Mouse (Mus musculus): ENCODE measurements at regions not wholly inside any gene's neighbourhood (a gene's known extent, or its start where the extent isn't known, plus 50 kb on each side); places are given as distances from the start of the nearest gene placed in this dataset.

DNA sequence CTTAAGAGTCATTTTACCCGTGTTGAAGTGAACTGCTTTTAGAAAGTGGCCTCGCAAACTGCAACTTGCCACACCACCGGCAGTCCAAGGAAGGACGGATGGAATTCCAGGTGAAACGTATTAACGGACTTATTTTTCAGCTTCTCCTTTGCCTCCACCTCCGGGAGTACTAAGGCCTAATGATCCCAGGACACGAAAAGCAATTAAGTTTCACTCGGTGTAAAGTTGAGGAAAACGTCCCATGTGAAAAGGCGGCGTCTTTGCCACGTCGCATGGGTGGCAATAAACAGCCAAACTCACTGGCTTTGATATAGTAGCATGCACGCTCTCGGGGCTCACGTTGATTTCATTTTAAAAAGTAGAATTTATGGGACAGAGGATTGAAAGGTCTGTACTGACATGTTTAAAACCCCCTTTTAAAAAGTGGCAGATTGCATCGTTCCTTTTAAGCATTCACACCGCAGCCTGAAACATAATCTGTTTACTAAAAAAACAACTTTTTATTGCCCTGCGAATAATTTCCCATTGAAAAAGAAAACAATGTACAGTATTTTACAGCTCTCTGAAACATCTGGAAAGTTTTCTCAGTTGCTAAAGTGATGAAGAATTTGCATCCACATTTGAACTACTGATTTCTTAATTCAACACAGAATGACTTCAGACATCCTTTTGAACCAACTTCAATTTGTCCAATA lies 385.4 kb upstream of the Npvf start:
- intact Hi-C loops (cut with DNase I) = no loop called here

DNA sequence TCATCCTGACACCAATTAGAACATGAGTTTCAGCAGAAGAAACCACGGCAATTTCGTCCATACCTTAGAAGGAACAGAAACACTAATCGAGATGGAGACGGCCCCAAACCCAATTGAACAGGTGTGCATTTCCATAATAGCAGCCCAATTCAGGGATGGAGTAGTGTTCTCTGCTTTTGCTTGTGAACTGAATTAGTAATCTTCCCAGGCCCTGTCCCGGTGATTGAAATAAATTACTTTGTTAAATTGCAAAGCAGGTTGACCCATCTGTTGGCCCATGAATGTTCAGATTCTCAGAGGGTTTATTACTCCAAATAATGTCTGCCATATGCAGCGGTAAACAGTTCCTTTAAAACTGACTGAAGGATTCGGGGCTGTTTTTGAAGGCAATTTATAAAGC lies 388.5 kb upstream of the Nfe2l3 start:
- intact Hi-C loops (cut with DNase I) = no loop called here

GRCm38 (mm10) chr6:51044873-51045272 lies 387.6 kb upstream of the Nfe2l3 start:
- intact Hi-C loops (cut with DNase I) = no loop called here

- intact Hi-C loops (cut with DNase I) = no loop called here
Observed at GRCm38 (mm10) chr6:51052451-51052921, 380.0 kb upstream of the Nfe2l3 start.

GRCm38 (mm10) chr6:51057229-51057628 lies 375.2 kb upstream of the Nfe2l3 start:
- intact Hi-C loops (cut with DNase I) = no loop called here

GRCm38 (mm10) chr6:51059923-51060847 lies 372.3 kb upstream of the Nfe2l3 start:
- intact Hi-C loops (cut with DNase I) = no loop called here

- intact Hi-C loops (cut with DNase I) = no loop called here
Observed at GRCm38 (mm10) chr6:51060848-51061535, 371.5 kb upstream of the Nfe2l3 start.

- intact Hi-C loops (cut with DNase I) = no loop called here
Observed at GRCm38 (mm10) chr6:51065156-51065555, 367.3 kb upstream of the Nfe2l3 start.

- intact Hi-C loops (cut with DNase I) = no loop called here
Observed at GRCm38 (mm10) chr6:51067332-51067731, 365.1 kb upstream of the Nfe2l3 start.

- intact Hi-C loops (cut with DNase I) = no loop called here
Observed at GRCm38 (mm10) chr6:51069945-51070344, 362.5 kb upstream of the Nfe2l3 start.

GRCm38 (mm10) chr6:51071243-51071642 lies 361.2 kb upstream of the Nfe2l3 start:
- intact Hi-C loops (cut with DNase I) = no loop called here

- intact Hi-C loops (cut with DNase I) = no loop called here
Observed at GRCm38 (mm10) chr6:51075026-51075425, 357.4 kb upstream of the Nfe2l3 start.

DNA sequence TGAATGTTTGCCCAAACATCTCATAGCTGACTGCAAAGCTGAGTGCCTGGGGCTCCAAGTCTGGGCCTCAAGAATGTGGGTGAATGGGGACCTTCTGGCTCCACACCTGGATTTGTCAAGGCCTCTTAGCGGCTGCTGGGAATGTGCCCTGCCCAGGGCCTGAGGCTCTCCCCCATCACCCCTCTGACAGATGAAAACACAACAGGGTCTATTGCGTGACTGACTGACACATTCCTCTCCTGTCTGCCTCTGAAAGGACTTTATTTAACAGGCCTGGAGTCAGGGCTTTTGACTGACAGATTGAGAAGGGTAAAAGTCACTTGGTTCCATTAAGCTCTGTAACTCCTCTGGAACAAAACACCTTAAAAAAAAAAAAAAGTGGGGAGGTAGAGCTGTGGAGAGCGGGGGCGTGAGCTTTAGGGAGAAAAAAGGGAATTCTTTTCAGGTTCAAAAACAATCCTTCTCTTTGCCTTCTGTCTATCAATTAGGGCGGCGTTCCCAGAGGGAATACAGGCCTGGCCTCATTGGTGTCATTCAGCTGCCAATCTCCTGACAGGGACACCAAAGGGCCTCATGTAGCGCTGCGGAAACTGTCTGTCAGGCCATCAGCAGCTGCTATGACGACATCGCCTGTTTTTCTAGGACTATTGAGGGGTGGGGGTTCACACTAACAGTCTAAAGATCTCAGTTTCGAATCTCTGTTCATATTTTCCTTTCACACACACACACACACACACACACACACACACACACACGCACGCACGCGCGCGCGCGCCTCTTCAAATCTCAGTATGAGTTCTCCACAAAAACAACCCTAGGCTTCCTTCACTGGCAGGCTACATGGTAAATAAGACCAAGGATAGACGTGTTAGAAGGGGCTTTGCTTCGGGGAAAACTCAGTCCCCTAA lies 355.4 kb upstream of the Nfe2l3 start:
- intact Hi-C loops (cut with DNase I) = no loop called here

- intact Hi-C loops (cut with DNase I) = no loop called here
Observed at GRCm38 (mm10) chr6:51077769-51078096, 354.7 kb upstream of the Nfe2l3 start.

GRCm38 (mm10) chr6:51078353-51078966 lies 354.0 kb upstream of the Nfe2l3 start:
- intact Hi-C loops (cut with DNase I) = no loop called here

GRCm38 (mm10) chr6:51078967-51079355 lies 353.5 kb upstream of the Nfe2l3 start:
- intact Hi-C loops (cut with DNase I) = no loop called here

DNA sequence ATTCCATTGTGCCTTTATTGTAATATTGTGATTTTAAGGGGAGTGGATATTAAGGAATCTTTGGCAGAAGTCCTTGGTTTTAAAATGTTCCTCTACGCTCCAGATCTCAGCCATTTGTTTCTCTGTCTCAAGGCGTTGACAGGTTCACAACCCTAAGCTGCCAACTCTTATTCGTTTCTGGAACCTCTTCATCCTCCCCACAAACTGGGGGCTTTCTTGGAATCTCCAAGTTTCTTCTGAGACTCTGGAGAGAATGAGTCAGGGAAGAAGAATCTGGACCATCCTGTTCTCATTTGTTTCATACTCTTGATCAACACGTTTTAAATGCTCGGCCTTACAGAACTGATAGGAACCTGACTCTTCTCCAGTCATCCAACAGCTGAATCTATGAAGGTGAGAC lies 351.4 kb upstream of the Nfe2l3 start:
- intact Hi-C loops (cut with DNase I) = no loop called here

DNA sequence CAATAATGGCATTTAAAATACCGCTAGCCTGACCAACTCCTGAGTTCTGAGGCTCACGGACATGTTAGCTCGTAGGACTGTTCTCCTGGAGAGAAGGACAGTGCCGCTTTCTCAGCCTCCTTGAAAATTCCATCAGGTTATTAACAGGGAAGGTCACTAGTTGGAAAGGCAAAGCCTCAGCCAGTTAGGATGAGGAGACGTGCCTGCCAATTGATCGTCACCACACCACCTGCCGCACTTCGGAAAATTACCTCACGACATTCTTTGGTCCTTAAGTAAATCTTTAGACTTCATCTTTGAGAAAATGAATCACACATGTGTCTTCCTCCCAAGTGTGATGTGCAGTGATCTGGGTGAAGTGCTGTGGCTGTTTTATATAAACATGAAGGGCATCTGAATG lies 347.8 kb upstream of the Nfe2l3 start:
- intact Hi-C loops (cut with DNase I) = no loop called here

DNA sequence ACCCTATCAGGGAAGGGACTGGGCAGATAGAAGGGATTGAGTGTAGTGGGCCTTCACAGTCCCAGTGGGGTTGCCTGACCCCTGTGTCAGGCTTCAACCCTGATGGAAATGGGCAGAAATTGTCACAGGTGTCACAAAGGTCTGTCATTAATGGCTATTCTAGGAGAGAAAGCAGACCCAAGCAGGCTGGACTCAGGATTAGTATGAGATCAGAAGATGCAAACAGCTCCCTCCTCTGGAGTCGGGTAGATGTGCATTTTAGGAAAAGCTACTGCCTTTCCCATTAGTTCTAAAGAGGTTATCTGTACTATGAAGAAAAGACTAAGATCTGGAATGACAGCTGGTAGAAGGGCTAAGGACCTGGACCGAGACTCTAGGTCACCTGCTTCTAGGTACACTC lies 346.9 kb upstream of the Nfe2l3 start:
- intact Hi-C loops (cut with DNase I) = no loop called here

GRCm38 (mm10) chr6:51086347-51086746 lies 346.1 kb upstream of the Nfe2l3 start:
- intact Hi-C loops (cut with DNase I) = no loop called here

DNA sequence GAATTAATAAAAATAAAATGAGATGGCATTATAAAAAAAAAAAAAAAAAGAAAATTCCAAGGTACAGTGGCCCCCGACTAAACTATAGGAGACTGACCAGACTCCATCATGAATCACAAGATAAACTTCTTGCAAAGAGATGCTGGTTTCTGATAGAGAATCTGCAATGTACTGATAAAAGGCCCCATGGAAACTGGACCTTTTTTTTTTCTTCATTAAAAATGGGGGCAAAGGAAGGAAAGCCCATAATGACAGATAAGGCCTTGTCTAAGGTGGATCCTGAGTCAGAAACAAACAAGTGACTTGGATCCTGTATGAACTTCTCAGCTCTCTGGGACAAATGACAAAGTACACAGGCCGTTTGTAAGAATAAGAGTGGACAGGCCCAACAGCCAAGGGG lies 344.7 kb upstream of the Nfe2l3 start:
- intact Hi-C loops (cut with DNase I) = no loop called here
